Mouse (Mus musculus) MEL (cell line): Measurements from ENCODE around the gene Igf2bp3. TPM values are rescaled to one million over a fixed set of nuclear protein-coding genes. Genes with fewer than 3 reads are reported as not detected.

ENCODE experiments used
- DNase-seq: peaks from one replicate; pipeline ENCODE4 v3.0.0; 2011; ENCODE audit warnings: low read depth, low spot score
- H3K27ac ChIP-seq: 2 replicates; pipeline ENCODE4 v1.5.1; 2012; ENCODE audit warnings: low read depth, mild to moderate bottlenecking, control low read depth, low read length, moderate library complexity; ENCODE audit not compliant: control insufficient read depth
- H3K27me3 ChIP-seq, 2 experiments: fragments of 150-350 bp in 1 of 2; sonication (generic) in 1 of 2; 2 replicates each; pipeline ENCODE4 v1.6.1; 2012; ENCODE audit warnings: low read length in 2 of 2, mild to moderate bottlenecking in 2 of 2, improper control_type of control experiment in 1 of 2, moderate library complexity in 1 of 2; ENCODE audit not compliant: insufficient read depth in 2 of 2, control insufficient read depth in 1 of 2
- H3K36me3 ChIP-seq, 2 experiments: 2 replicates each; pipeline ENCODE4 v1.6.1; 2012 to 2014; ENCODE audit warnings: low read length in 2 of 2, improper control_type of control experiment in 1 of 2, inconsistent platforms in 1 of 2, mild to moderate bottlenecking in 1 of 2; ENCODE audit not compliant: insufficient read depth in 2 of 2, control insufficient read depth in 1 of 2
- H3K4me1 ChIP-seq, 2 experiments: fragments of 150-350 bp in 1 of 2; sonication (generic) in 1 of 2; 2 replicates each; pipeline ENCODE4 v1.6.1; 2012; ENCODE audit warnings: low read length in 2 of 2, improper control_type of control experiment in 1 of 2, mild to moderate bottlenecking in 1 of 2; ENCODE audit not compliant: insufficient read depth in 2 of 2, control insufficient read depth in 1 of 2
- H3K4me3 ChIP-seq, 2 experiments: fragments of 150-350 bp in 1 of 2; sonication (generic) in 1 of 2; 2 replicates each; pipeline ENCODE4 v1.5.1; 2012; ENCODE audit warnings: low read depth in 2 of 2, low read length in 2 of 2, mild to moderate bottlenecking in 2 of 2, moderate library complexity in 2 of 2, control low read depth in 1 of 2, improper control_type of control experiment in 1 of 2; ENCODE audit not compliant: control insufficient read depth in 1 of 2, insufficient read depth in 1 of 2
- H3K79me2 ChIP-seq: 2 replicates; pipeline ENCODE4 v1.6.1; 2012; ENCODE audit warnings: mild to moderate bottlenecking, low read length, moderate library complexity; ENCODE audit not compliant: control insufficient read depth, poor library complexity, insufficient read depth
- H3K9ac ChIP-seq: 2 replicates; pipeline ENCODE4 v1.6.1; 2012; ENCODE audit warnings: low read depth, mild to moderate bottlenecking, control low read depth, low read length, moderate library complexity; ENCODE audit not compliant: control insufficient read depth, poor library complexity, severe bottlenecking
- H3K9me3 ChIP-seq: fragments of 150-350 bp; sonication (generic); replicated peaks from 2 replicates; pipeline ENCODE4 v1.6.1; 2012; ENCODE audit warnings: mild to moderate bottlenecking, low read length, improper control_type of control experiment, moderate library complexity; ENCODE audit not compliant: insufficient read depth
- CHD1 ChIP-seq: IDR thresholded peaks from 2 replicates; pipeline ENCODE4 v1.6.1; 2012; ENCODE audit warnings: low read depth, mild to moderate bottlenecking, inconsistent platforms, low read length, improper control_type of control experiment
- ELF1 ChIP-seq: IDR thresholded peaks from 2 replicates; pipeline ENCODE4 v1.6.1; 2014; ENCODE audit warnings: low read depth, mild to moderate bottlenecking, inconsistent platforms, low read length, improper control_type of control experiment, moderate library complexity
- EP300 ChIP-seq, 2 experiments: IDR thresholded peaks; 2 replicates each; pipeline ENCODE4 v1.6.1; 2011; ENCODE audit warnings: improper control_type of control experiment in 2 of 2, low read length in 2 of 2, low read depth in 1 of 2, mild to moderate bottlenecking in 1 of 2
- ETS1 ChIP-seq: IDR thresholded peaks from 2 replicates; pipeline ENCODE4 v1.6.1; 2012; ENCODE audit warnings: low read depth, mild to moderate bottlenecking, inconsistent platforms, low read length, improper control_type of control experiment, moderate library complexity
- GATA1 ChIP-seq: IDR thresholded peaks from 2 replicates; pipeline ENCODE4 v1.6.1; 2011; ENCODE audit warnings: low read depth, low read length, improper control_type of control experiment
- MAX ChIP-seq: IDR thresholded peaks from 2 replicates; pipeline ENCODE4 v1.6.1; 2011; ENCODE audit warnings: low read length, improper control_type of control experiment
- MXI1 ChIP-seq: IDR thresholded peaks from 2 replicates; pipeline ENCODE4 v1.6.1; 2011; ENCODE audit warnings: mild to moderate bottlenecking, low read depth, low read length, improper control_type of control experiment
- MYB ChIP-seq: IDR thresholded peaks from 2 replicates; pipeline ENCODE4 v1.6.1; 2011; ENCODE audit warnings: mild to moderate bottlenecking, low read depth, low read length, improper control_type of control experiment
- MYC ChIP-seq: IDR thresholded peaks from 2 replicates; pipeline ENCODE4 v1.6.1; 2011; ENCODE audit warnings: low read depth, mild to moderate bottlenecking, low read length, improper control_type of control experiment, moderate library complexity
- POLR2AphosphoS2 ChIP-seq: IDR thresholded peaks from 2 replicates; pipeline ENCODE4 v1.6.1; 2011; ENCODE audit warnings: low read length, improper control_type of control experiment
- RAD21 ChIP-seq: IDR thresholded peaks from 2 replicates; pipeline ENCODE4 v1.6.1; 2011; ENCODE audit warnings: mild to moderate bottlenecking, low read depth, low read length, improper control_type of control experiment
- RCOR1 ChIP-seq: IDR thresholded peaks from 2 replicates; pipeline ENCODE4 v1.6.1; 2012; ENCODE audit warnings: low read depth, mild to moderate bottlenecking, inconsistent platforms, low read length, improper control_type of control experiment
- SMC3 ChIP-seq: IDR thresholded peaks from 2 replicates; pipeline ENCODE4 v1.6.1; 2011; ENCODE audit warnings: low read depth, low read length, improper control_type of control experiment
- TAL1 ChIP-seq: IDR thresholded peaks from 2 replicates; pipeline ENCODE4 v1.6.1; 2012; ENCODE audit warnings: mild to moderate bottlenecking, inconsistent platforms, low read length, moderate library complexity, mixed read lengths
- UBTF ChIP-seq: IDR thresholded peaks from 2 replicates; pipeline ENCODE4 v1.6.1; 2012; ENCODE audit warnings: low read depth, mild to moderate bottlenecking, inconsistent platforms, low read length, improper control_type of control experiment, moderate library complexity, borderline replicate concordance; ENCODE audit not compliant: insufficient read depth
- USF1 ChIP-seq: IDR thresholded peaks from 2 replicates; pipeline ENCODE4 v1.6.1; 2014; ENCODE audit warnings: low read depth, mild to moderate bottlenecking, inconsistent platforms, low read length, improper control_type of control experiment, moderate library complexity
- ZKSCAN1 ChIP-seq: IDR thresholded peaks from 2 replicates; pipeline ENCODE4 v1.6.1; 2012; ENCODE audit warnings: low read depth, mild to moderate bottlenecking, inconsistent platforms, low read length, improper control_type of control experiment, moderate library complexity
- ZNF384 ChIP-seq: IDR thresholded peaks from 2 replicates; pipeline ENCODE4 v1.6.1; 2012; ENCODE audit warnings: low read depth, mild to moderate bottlenecking, inconsistent platforms, low read length, improper control_type of control experiment
- polyA plus RNA-seq, 2 experiments: library from polyadenylated mRNA; stranded (reverse) in 1 of 2; unstranded in 1 of 2; fragments of >175 nt in 1 of 2; fragments of >200 nt in 1 of 2; gene quantifications; 2 replicates each; pipeline versions ENCODE4 v1.2.1 to v1.2.4; 2012; ENCODE audit warnings: low replicate concordance in 2 of 2, low read depth in 1 of 2; ENCODE audit not compliant: insufficient read length in 2 of 2, insufficient read depth in 1 of 2, missing spikeins in 1 of 2
- total RNA-seq: library from RNA; depleted of rRNA; stranded (reverse); fragments of 300-350 nt; gene quantifications from 2 replicates; pipeline ENCODE4 v1.2.3, GENCODE M21; 2012

Gene Igf2bp3
- total and polyA plus RNA-seq, 3 experiments, result 0.12 to 0.29 TPM; not detected in 1

GRCm38 (mm10) chr6:49206416-49206815 lies 8.3 kb downstream of the Igf2bp3 start:
- DNase-seq, result no peak
- Histone ChIP-seq H3K9ac (no peak overlapping the region), H3K4me1 (no peaks in the 10 kb centered on the region), H3K36me3 (no peaks in the 10 kb centered on the region), H3K27ac (no peak overlapping the region), H3K4me3 (no peak overlapping the region), H3K79me2 (no peaks in the 10 kb centered on the region), H3K27me3 (no peaks in the 10 kb centered on the region), H3K9me3 (no peaks in the 10 kb centered on the region)
- no peak for TF ChIP-seq RCOR1
- TF ChIP-seq MAX, result no peak

GRCm38 (mm10) chr6:49195188-49195587 lies 19.6 kb downstream of the Igf2bp3 start:
- H3K79me2 ChIP-seq, result no peaks in the 10 kb centered on the region
- H3K36me3 ChIP-seq, result no peaks in the 10 kb centered on the region
- H3K27me3 ChIP-seq, result no peaks in the 10 kb centered on the region
- H3K4me3 ChIP-seq, result no peak overlapping the region
- no peak overlapping the region for H3K9ac ChIP-seq
- no peak overlapping the region for H3K27ac ChIP-seq
- no peak for DNase-seq
- no peaks in the 10 kb centered on the region for H3K4me1 ChIP-seq
- no peaks in the 10 kb centered on the region for H3K9me3 ChIP-seq
- TF ChIP-seq MYB (no peak), MXI1 (no peak)

GRCm38 (mm10) chr6:49194536-49194935 lies 20.2 kb downstream of the Igf2bp3 start:
- Histone ChIP-seq H3K4me1 (no peaks in the 10 kb centered on the region), H3K9me3 (no peaks in the 10 kb centered on the region), H3K4me3 (no peak overlapping the region), H3K27me3 (no peaks in the 10 kb centered on the region), H3K36me3 (no peaks in the 10 kb centered on the region), H3K9ac (no peak overlapping the region), H3K27ac (no peak overlapping the region), H3K79me2 (no peaks in the 10 kb centered on the region)
- DNase-seq, result no peak
- TF ChIP-seq GATA1 (no peak), RAD21 (no peak), USF1 (no peak), MYC (no peak), EP300 (IDR thresholded peaks at IDR 0.05; ENCODE audit: low read depth in 1 of 2, low read length in 2 of 2) (no peak), MAX (no peak), TAL1 (no peak), UBTF (no peak), ELF1 (no peak), CHD1 (no peak), SMC3 (no peak), ZKSCAN1 (no peak), POLR2AphosphoS2 (no peak), ETS1 (no peak), ZNF384 (no peak)
